Mouse (Mus musculus) megakaryocyte, adult 5-6 weeks (primary cell): ENCODE measurements around the gene Gm13889. TPM values are rescaled to one million over a fixed set of nuclear protein-coding genes. Genes with fewer than 3 reads are reported as not detected.
A peak's percentile ranks its signal among the peaks of the same experiment; 100 is the strongest.

Source experiments
- ATAC-seq: 2 replicates; pipeline ENCODE4 v1.8.0; 2016; ENCODE audit warnings: mild to moderate bottlenecking, inconsistent platforms; ENCODE audit not compliant: poor library complexity, severe bottlenecking
- total RNA-seq, 2 experiments: library from RNA; stranded (forward) in 1 of 2; stranded (reverse) in 1 of 2; fragments of 153-499, 151-499 nt in 1 of 2; fragments of 221-1000, 200-1000 nt in 1 of 2; gene quantifications; 2 replicates each; pipeline versions ENCODE4 v1.2.3 to v1.2.4; 2015 to 2017

Gm13889 gene
- total RNA-seq, 2 experiments from 2014 or later, result 0.11 to 0.51 TPM

- ATAC-seq, result no peak
These were observed 2.3 kb upstream of the Gm13889 start for GRCm38 (mm10) chr2:93959346-93959745.

- no peak for ATAC-seq
These were observed 1.2 kb upstream of the Gm13889 start for GRCm38 (mm10) chr2:93958216-93958615.

- no peak for ATAC-seq
These were observed 779 bp upstream of the Gm13889 start for GRCm38 (mm10) chr2:93957785-93958175.

- no peak for ATAC-seq
These were observed 635 bp downstream of the Gm13889 start for GRCm38 (mm10) chr2:93956331-93956801.

- ATAC-seq, result no peak
These were observed 1.1 kb downstream of the Gm13889 start for GRCm38 (mm10) chr2:93955886-93956285.

- ATAC-seq, result no peak
These were observed 2.0 kb downstream of the Gm13889 start for GRCm38 (mm10) chr2:93954781-93955578.

GRCm38 (mm10) chr2:93953726-93954125 lies 3.3 kb downstream of the Gm13889 start:
- no peak for ATAC-seq

GRCm38 (mm10) chr2:93946976-93947375 lies 10.0 kb downstream of the Gm13889 start:
- no peak for ATAC-seq

- no peak for ATAC-seq
These were observed 12.1 kb downstream of the Gm13889 start for GRCm38 (mm10) chr2:93944855-93945254.

GRCm38 (mm10) chr2:93944099-93944498 lies 12.9 kb downstream of the Gm13889 start:
- no peak for ATAC-seq

- peak; percentile 90 for ATAC-seq
These were observed 15.3 kb downstream of the Gm13889 start for GRCm38 (mm10) chr2:93941670-93942069.

GRCm38 (mm10) chr2:93938534-93938933 lies 18.5 kb downstream of the Gm13889 start:
- no peak for ATAC-seq

GRCm38 (mm10) chr2:93928866-93929265 lies 28.1 kb downstream of the Gm13889 start:
- ATAC-seq, result no peak

- no peak for ATAC-seq
These were observed 29.1 kb downstream of the Gm13889 start for GRCm38 (mm10) chr2:93927701-93928437.

GRCm38 (mm10) chr2:93926141-93926540 lies 30.9 kb downstream of the Gm13889 start:
- no peak for ATAC-seq

GRCm38 (mm10) chr2:93919093-93919492 lies 37.9 kb downstream of the Gm13889 start:
- no peak for ATAC-seq

- ATAC-seq, result no peak
These were observed 43.4 kb downstream of the Gm13889 start for GRCm38 (mm10) chr2:93913552-93913951.

- no peak for ATAC-seq
These were observed 45.1 kb downstream of the Gm13889 start for GRCm38 (mm10) chr2:93911942-93912341.

- ATAC-seq, result no peak
These were observed 47.3 kb downstream of the Gm13889 start for GRCm38 (mm10) chr2:93909716-93910115.

GRCm38 (mm10) chr2:93907519-93908294 lies 49.3 kb downstream of the Gm13889 start:
- ATAC-seq, result no peak

- no peak for ATAC-seq
These were observed 50.7 kb downstream of the Gm13889 start for GRCm38 (mm10) chr2:93906316-93906715.
